Mouse (Mus musculus): ENCODE measurements at regions not wholly inside any gene's neighbourhood (a gene's known extent, or its start where the extent isn't known, plus 50 kb on each side); places are given as distances from the start of the nearest gene placed in this dataset.
A peak's percentile ranks its signal among the peaks of the same experiment; 100 is the strongest.
"Not testable (repeated sequence)": the region's sequence is repeated elsewhere in the genome, so short reads cannot be mapped to it uniquely, and the experiment has no call there.

DNA sequence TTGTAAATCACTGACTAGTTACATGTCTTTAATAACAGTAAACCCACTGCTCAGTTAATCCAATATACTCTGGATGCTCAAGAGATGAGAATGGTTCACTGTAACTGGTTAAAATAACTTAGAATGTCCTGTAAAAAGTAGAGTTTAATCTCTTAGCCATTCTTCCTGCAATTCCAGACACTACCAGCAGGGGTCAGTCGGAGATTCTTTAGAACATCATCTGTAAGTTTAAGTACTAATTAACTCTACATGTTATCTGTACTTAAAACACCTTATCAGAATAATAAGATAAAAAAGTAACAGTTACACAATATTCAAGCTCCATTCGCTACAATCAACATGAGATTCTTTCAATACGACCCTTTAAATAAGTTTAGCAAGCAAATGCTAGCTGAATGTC lies 58.7 kb upstream of the Olig3 start:
- H3K27me3 ChIP-seq = peaks cover 2% of the 10 kb centered on the region; the same call in 1 of the 2 replicates
- WGBS = 58% methylated on average over 3 of the region's 3 CpGs
- no peak overlapping the region for H3K27ac ChIP-seq
- no peak overlapping the region for H3K9ac ChIP-seq
- no peak overlapping the region for H3K4me3 ChIP-seq
- H3K4me2 ChIP-seq (replicated peaks) = no peak overlapping the region
- H3K36me3 ChIP-seq = no peaks in the 10 kb centered on the region
- no peaks in the 10 kb centered on the region for H3K4me1 ChIP-seq
- no peaks in the 10 kb centered on the region for H3K9me3 ChIP-seq (replicated peaks)
- no peak for ATAC-seq (ENCODE audit: low FRiP score)

DNA sequence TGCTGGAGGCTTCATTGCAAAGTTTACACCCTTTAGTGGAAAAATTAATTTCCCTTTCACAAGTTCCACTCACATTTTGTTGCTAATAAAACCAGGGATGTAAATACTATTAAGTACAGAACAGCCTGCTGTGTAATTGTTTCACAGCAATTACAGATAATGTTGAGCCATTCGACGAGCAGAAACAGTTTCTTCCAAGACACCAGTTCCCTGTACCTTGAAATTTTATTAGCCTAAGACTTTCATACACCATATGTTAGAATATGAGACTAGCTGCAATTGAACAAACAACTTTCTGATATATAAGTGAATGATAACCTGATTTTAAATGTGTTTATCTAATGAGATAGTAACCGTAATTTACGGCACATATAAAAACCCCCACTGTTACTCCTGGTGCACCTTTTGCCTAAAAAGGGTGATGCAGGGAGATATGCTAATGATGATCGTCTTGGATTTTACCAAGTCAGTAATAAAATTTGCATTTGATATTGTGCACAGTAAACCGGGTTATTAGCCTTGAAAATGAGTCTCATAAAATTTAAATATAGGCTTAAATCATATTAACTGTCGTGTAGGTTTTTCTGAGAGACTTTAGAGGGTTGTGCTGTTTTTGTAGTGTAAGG lies 60.8 kb upstream of the Olig3 start:
- no peak overlapping the region for H3K9ac ChIP-seq
- no peaks in the 10 kb centered on the region for H3K4me1 ChIP-seq
- no peak for ATAC-seq (ENCODE audit: low FRiP score)
- H3K27me3 ChIP-seq = no peaks in the 10 kb centered on the region
- H3K36me3 ChIP-seq = no peaks in the 10 kb centered on the region
- 80% methylated on average over 7 of the region's 7 CpGs for WGBS
- H3K9me3 ChIP-seq (replicated peaks) = no peaks in the 10 kb centered on the region
- no peak overlapping the region for H3K4me2 ChIP-seq (replicated peaks)
- no peak overlapping the region for H3K27ac ChIP-seq
- no peak overlapping the region for H3K4me3 ChIP-seq

DNA sequence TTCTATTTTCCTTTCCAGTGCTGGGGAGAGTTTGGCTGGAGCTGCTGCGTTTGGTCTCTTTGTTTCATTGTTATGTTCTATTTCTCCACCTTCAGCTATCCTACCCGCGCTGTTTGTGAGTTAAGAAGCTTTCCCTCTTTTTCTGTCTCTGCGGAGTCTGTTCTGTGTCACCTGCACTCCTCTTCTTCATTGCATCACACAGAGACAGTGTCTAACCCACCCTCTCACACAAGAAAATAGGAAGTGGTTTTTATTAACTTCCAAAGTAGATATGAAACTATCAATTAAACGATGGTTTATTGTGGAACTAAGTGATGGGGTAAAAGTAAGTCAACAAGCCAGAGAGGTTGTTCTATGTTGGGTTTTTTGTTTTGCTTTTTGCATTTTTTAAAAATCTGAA lies 64.9 kb upstream of the Olig3 start:
- Histone ChIP-seq H3K9me3 (replicated peaks) (no peaks in the 10 kb centered on the region), H3K4me3 (no peak overlapping the region), H3K4me2 (replicated peaks) (no peak overlapping the region), H3K4me1 (no peaks in the 10 kb centered on the region), H3K27me3 (no peaks in the 10 kb centered on the region), H3K36me3 (no peaks in the 10 kb centered on the region), H3K27ac (no peak overlapping the region), H3K9ac (no peak overlapping the region)
- 76% methylated on average over 5 of the region's 5 CpGs for WGBS
- ATAC-seq (ENCODE audit: low FRiP score) = no peak

DNA sequence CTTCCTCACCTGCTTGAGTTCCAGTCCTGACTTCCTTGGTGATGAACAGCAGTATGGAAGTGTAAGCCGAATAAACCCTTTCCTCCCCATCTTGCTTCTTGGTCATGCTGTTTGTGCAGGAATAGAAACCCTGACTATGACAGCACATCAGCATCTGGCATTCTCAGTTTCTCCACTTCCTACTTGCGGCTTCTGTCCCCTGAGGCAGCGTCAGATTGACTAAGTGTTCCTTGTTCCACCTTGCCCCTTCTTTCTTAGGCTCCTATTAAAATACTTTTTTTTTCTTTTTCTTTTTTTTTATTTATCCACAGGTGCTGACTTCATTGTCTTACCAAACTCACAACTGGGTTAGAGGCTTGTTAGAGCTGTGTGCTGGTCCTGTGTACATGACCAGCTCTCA lies 65.3 kb upstream of the Olig3 start:
- H3K4me1 ChIP-seq; H3K9ac ChIP-seq; H3K27me3 ChIP-seq; H3K4me3 ChIP-seq; H3K4me2 ChIP-seq (replicated peaks); H3K9me3 ChIP-seq (replicated peaks); ATAC-seq (ENCODE audit: low FRiP score); H3K27ac ChIP-seq; H3K36me3 ChIP-seq: not testable (repeated sequence)
- WGBS = 89% methylated on average over 3 of the region's 3 CpGs

DNA sequence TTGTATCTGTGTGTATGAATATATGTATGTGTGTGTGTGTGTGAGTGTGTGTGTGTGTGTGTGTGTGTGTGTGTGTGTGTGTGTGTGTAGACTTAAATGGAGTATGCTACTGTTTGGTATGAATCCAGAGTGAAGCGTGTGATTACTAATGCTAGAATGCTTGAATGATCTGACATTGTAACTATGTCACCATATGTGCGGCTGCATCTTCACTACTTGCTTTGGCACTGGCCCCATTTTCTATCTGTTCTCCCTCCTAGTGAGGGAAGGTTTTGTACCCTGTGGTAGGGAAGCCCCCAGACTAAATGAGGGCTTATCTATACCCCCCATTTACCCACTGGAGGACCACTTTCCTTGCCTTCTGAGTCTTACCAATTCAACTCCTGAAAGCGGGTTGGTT lies 74.2 kb upstream of the Olig3 start:
- Histone ChIP-seq H3K9ac (no peak overlapping the region), H3K36me3 (no peaks in the 10 kb centered on the region), H3K4me2 (replicated peaks) (no peak overlapping the region), H3K4me3 (no peak overlapping the region), H3K27me3 (peaks cover 4% of the 10 kb centered on the region; the same call in 1 of the 2 replicates), H3K4me1 (peaks cover 2% of the 10 kb centered on the region), H3K9me3 (replicated peaks) (no peaks in the 10 kb centered on the region), H3K27ac (no peak overlapping the region)
- ATAC-seq (ENCODE audit: low FRiP score) = no peak
- 94% methylated on average over 3 of the region's 3 CpGs for WGBS

DNA sequence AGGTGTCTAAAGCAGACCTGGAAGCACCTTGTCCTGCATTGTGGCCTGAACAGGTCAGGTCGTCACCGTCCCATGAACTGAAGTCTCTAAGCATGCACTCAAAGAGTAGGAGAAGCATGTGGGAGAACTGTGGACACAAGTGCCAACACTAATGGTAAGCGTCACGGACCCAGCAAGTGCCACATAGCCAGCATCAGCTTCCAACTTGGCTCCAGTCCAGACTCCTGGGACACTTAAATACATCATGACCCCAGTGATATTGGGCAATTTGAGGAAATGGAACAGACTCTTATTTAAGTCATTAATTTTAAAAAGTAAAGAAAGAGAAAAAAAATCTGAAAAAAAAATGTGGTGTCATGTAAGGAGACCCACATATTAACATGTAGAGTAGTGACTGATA lies 75.3 kb upstream of the Olig3 start:
- H3K9ac ChIP-seq = no peak overlapping the region
- H3K4me3 ChIP-seq = no peak overlapping the region
- 88% methylated on average over 4 of the region's 4 CpGs for WGBS
- no peak overlapping the region for H3K27ac ChIP-seq
- no peaks in the 10 kb centered on the region for H3K36me3 ChIP-seq
- no peak for ATAC-seq (ENCODE audit: low FRiP score)
- H3K27me3 ChIP-seq = peaks cover 4% of the 10 kb centered on the region; the same call in 1 of the 2 replicates
- no peak overlapping the region for H3K4me2 ChIP-seq (replicated peaks)
- H3K9me3 ChIP-seq (replicated peaks) = no peaks in the 10 kb centered on the region
- H3K4me1 ChIP-seq = peaks cover 4% of the 10 kb centered on the region

DNA sequence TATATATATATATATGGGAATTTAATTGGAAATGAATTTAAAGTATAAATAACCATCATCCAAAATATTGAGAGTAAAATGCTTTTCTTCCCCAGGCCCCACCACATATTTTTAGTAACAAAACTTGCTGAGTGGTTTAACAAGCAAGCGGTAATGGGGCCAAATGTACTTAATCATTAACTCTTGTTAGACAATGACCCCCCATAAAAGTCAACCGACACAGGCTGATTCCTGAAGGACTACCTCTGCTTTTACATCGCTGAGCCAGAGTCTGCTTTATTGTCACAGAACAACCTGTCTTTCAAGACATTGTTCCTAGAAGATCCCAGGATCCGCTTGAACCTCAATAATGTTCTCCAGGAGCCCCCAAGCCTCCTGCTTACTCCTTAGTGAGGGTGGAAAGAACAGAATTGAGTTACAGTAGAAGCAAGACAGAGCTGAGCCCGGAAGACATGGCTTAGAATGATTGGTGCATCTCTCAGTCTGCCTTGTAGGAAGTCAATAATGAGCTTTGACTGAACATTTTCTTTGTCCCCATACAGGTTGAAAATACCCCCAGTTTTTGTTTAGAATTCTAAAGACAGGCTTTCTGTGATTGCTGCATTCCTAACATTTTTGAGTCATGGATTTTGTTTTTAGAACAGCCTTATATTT lies 78.0 kb upstream of the Olig3 start:
- H3K27me3 ChIP-seq = peaks cover 4% of the 10 kb centered on the region; the same call in 1 of the 2 replicates
- H3K9ac ChIP-seq = no peak overlapping the region
- H3K4me2 ChIP-seq (replicated peaks) = no peak overlapping the region
- WGBS = 64% methylated on average over 5 of the region's 5 CpGs
- ATAC-seq (ENCODE audit: low FRiP score) = no peak
- no peak overlapping the region for H3K4me3 ChIP-seq
- no peak overlapping the region for H3K27ac ChIP-seq
- H3K4me1 ChIP-seq = peaks cover 4% of the 10 kb centered on the region
- H3K9me3 ChIP-seq (replicated peaks) = no peaks in the 10 kb centered on the region
- H3K36me3 ChIP-seq = no peaks in the 10 kb centered on the region

DNA sequence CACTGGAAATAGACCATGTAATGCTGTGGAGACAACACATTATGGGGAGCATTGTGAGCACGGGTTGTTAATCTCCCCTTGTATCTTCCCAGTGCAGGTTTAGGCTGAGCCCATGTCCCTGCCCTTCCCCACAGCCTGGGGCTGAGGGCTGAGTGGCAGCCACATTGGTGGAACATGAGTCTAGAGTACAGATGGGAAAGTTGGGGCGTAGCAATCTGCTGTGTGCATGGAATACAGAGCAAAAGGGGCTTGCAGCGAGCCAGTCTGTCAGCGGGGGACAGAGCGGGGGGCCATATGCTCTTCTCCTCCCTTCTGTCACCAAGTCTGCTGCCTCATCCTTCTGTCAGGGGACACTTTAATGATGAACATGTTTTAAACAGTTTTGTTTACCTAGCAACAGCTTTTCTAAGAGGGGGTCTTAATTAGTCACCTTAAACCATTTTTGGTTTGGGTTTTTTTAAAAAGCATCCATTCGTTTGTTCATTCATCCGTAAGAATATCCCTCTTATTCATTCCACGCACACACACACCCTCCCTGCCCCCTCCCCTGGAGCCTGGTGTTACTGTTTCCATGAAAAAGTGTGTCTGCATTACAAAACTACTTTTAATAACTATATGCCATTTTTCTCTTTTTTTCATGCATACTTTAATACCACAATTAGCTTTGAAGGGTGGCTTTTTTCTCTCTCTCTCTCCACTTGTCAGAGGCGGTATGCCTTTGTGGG lies 79.1 kb upstream of the Olig3 start:
- Histone ChIP-seq H3K4me1 (peaks cover 4% of the 10 kb centered on the region), H3K9me3 (replicated peaks) (no peaks in the 10 kb centered on the region), H3K27ac (no peak overlapping the region), H3K27me3 (peaks cover 4% of the 10 kb centered on the region; the same call in 1 of the 2 replicates), H3K4me3 (no peak overlapping the region), H3K36me3 (no peaks in the 10 kb centered on the region), H3K4me2 (replicated peaks) (no peak overlapping the region), H3K9ac (no peak overlapping the region)
- WGBS = 38% methylated on average over 9 of the region's 9 CpGs
- ATAC-seq (ENCODE audit: low FRiP score) = peak; percentile 92

DNA sequence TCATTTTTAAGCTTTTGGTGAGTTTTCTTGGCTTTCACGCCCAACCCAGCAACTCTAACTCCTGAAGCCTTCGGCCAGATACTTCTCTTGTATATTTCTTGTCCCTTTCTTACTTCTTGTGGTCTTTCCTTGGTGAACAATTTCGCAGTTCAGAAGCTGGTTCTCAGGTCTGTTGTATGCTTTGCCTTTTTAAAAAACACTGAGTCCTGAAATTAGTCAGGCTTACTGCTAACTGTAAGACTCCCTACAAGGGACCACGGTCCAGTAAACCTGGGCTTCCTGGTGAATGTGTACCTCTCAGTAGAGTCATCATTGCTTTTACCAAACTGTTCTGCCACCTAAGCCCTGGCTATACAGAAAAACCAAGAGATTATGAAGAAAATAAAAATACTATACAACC lies 81.3 kb upstream of the Olig3 start:
- H3K9me3 ChIP-seq (replicated peaks) = no peaks in the 10 kb centered on the region
- peaks cover 4% of the 10 kb centered on the region; the same call in 1 of the 2 replicates for H3K27me3 ChIP-seq
- no peak overlapping the region for H3K4me3 ChIP-seq
- H3K36me3 ChIP-seq = no peaks in the 10 kb centered on the region
- 82% methylated on average over 4 of the region's 4 CpGs for WGBS
- no peak for ATAC-seq (ENCODE audit: low FRiP score)
- H3K4me2 ChIP-seq (replicated peaks) = no peak overlapping the region
- peaks cover 4% of the 10 kb centered on the region for H3K4me1 ChIP-seq
- no peak overlapping the region for H3K9ac ChIP-seq
- no peak overlapping the region for H3K27ac ChIP-seq

DNA sequence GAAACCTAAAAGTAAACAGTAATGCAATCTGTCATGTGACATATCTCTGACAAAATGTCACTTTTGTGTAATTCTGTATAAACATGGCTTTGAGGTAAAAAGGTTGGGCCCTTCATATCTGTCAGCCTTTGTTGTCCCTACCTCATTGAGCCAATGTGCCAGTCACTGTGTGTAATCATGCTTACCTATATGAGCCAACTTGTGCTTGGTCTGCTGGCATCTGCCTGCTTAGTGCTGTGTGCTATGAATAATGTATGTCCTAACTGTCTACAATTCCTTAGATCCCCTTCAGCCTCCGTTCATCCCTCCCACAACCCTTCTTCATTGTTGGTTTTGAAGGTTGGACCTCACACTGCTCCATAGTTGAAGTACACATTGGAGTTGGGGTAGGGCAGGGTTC lies 86.9 kb upstream of the Olig3 start:
- WGBS = 68% methylated on average over 1 of the region's 1 CpGs
- H3K9ac ChIP-seq = no peak overlapping the region
- no peaks in the 10 kb centered on the region for H3K4me1 ChIP-seq
- no peak overlapping the region for H3K27ac ChIP-seq
- no peak overlapping the region for H3K4me2 ChIP-seq (replicated peaks)
- H3K4me3 ChIP-seq = no peak overlapping the region
- no peaks in the 10 kb centered on the region for H3K27me3 ChIP-seq
- H3K9me3 ChIP-seq (replicated peaks) = no peaks in the 10 kb centered on the region
- ATAC-seq (ENCODE audit: low FRiP score) = no peak
- no peaks in the 10 kb centered on the region for H3K36me3 ChIP-seq

DNA sequence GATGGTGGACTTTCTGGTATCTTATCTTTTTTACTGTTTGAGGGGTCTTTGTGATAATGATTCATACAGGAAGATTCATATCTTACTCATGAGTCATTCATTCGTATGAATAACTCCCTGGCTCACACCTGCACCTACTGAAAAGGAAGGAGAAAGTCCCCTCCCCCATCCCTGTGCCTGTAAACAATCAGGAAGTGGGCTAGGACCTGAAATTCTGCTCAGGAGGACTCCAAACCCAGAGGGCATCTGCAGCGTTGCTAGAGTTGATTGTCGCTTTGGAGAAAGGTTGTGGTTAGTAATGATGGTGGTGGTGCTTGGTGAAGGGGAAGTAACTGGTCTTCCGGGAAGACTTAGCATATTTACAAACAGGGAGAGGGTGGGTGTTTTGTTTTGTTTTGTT lies 88.3 kb upstream of the Olig3 start:
- H3K36me3 ChIP-seq = no peaks in the 10 kb centered on the region
- H3K9ac ChIP-seq = no peak overlapping the region
- H3K4me1 ChIP-seq = no peaks in the 10 kb centered on the region
- H3K27ac ChIP-seq = no peak overlapping the region
- no peak overlapping the region for H3K4me3 ChIP-seq
- no peaks in the 10 kb centered on the region for H3K9me3 ChIP-seq (replicated peaks)
- ATAC-seq (ENCODE audit: low FRiP score) = no peak
- 72% methylated on average over 4 of the region's 4 CpGs for WGBS
- no peaks in the 10 kb centered on the region for H3K27me3 ChIP-seq
- H3K4me2 ChIP-seq (replicated peaks) = no peak overlapping the region

DNA sequence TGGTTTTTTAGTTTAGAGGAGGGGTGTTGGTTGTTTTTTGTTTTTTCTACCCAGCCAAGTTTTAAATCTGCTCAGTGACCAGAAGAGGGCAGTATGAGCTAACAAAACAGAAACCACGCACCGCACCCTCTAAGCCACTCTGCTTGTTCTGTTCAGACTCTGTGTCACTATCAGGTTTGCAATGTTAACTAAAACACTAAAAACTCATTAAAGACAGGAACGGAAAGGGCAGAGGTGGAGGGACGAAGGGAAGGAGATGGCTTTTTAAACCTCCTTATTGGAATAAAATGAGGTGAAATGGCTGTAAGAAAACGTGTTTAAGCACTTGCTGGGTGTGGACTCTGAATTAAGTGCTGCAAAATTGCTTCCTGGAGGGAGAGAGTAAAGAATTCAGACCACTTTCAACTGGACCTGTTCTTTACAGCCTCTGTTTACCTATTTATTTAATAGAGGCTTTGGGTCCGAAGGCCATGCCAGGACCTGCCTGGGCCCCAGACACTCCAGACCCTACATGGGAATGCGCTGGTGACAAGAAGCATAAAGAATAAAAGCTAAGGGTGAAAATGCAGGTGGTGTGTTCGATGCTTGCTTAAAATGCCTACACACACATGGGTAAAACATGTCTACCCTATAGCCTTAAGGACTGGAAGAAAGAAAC lies 116.1 kb upstream of the Olig3 start:
- H3K4me2 ChIP-seq (replicated peaks) = no peak overlapping the region
- H3K4me1 ChIP-seq = no peaks in the 10 kb centered on the region
- 0 out of 2 replicates have a peak, but pooled peaks cover 5% of the 10 kb centered on the region for H3K27me3 ChIP-seq
- H3K9ac ChIP-seq = no peak overlapping the region
- H3K27ac ChIP-seq = no peak overlapping the region
- ATAC-seq (ENCODE audit: low FRiP score) = 0 out of 2 replicates have a peak, but pooled peaks have one; percentile 48
- 37% methylated on average over 8 of the region's 8 CpGs for WGBS
- no peak overlapping the region for H3K4me3 ChIP-seq
- no peaks in the 10 kb centered on the region for H3K9me3 ChIP-seq (replicated peaks)
- no peaks in the 10 kb centered on the region for H3K36me3 ChIP-seq

Data from hindbrain, embryonic 12.5 days (tissue).